Mouse (Mus musculus) kidney, embryonic 14.5 days (tissue): ENCODE results near the gene Arhgap19. TPM values are rescaled to one million over a fixed set of nuclear protein-coding genes. Genes with fewer than 3 reads are reported as not detected.
A peak's percentile ranks its signal among the peaks of the same experiment; 100 is the strongest.

Experiments
- ATAC-seq: fragments of 200-750 bp; cut with Nextera tagmentation; 2 replicates; pipeline ENCODE4 v1.8.0; 2017; ENCODE audit warnings: moderate number of reproducible peaks, mild to moderate bottlenecking, moderate TSS enrichment, moderate library complexity; ENCODE audit not compliant: low FRiP score, low TSS enrichment
- H3K27ac ChIP-seq: fragments of 300-500 bp; sonication (generic); 2 replicates; pipeline ENCODE4 v1.5.1; 2014; ENCODE audit warnings: low read depth, mild to moderate bottlenecking, low read length, moderate library complexity, mixed read lengths
- H3K27me3 ChIP-seq: fragments of 300-500 bp; sonication (generic); 2 replicates; pipeline ENCODE4 v1.6.1; 2014; ENCODE audit warnings: mild to moderate bottlenecking, low read length; ENCODE audit not compliant: control insufficient read depth, insufficient read depth
- H3K36me3 ChIP-seq: fragments of 300-500 bp; sonication (generic); 2 replicates; pipeline ENCODE4 v1.6.1; 2014; ENCODE audit warnings: low read length, mixed read lengths; ENCODE audit not compliant: control insufficient read depth, insufficient read depth
- H3K4me1 ChIP-seq: fragments of 300-500 bp; sonication (generic); 2 replicates; pipeline ENCODE4 v1.6.1; 2014; ENCODE audit warnings: low read length, mixed read lengths; ENCODE audit not compliant: control insufficient read depth, insufficient read depth
- H3K4me2 ChIP-seq: fragments of 300-500 bp; sonication (generic); replicated peaks from 2 replicates; pipeline ENCODE4 v1.6.1; 2014; ENCODE audit warnings: low read depth, mild to moderate bottlenecking, low read length
- H3K4me3 ChIP-seq: fragments of 300-500 bp; sonication (generic); 2 replicates; pipeline ENCODE4 v1.5.1; 2014; ENCODE audit warnings: mild to moderate bottlenecking, low read length
- H3K9ac ChIP-seq: fragments of 300-500 bp; sonication (generic); 2 replicates; pipeline ENCODE4 v1.6.1; 2014; ENCODE audit warnings: low read depth, mild to moderate bottlenecking, low read length, moderate library complexity
- H3K9me3 ChIP-seq: fragments of 300-500 bp; sonication (generic); 2 replicates; pipeline ENCODE4 v1.6.1; 2016; ENCODE audit warnings: low read length; ENCODE audit not compliant: control insufficient read depth
- WGBS: fragments of 180-500 bp; shearing (Covaris S2); extraction: QIAGEN DNeasy Blood & Tissue Kit; methylation state at CpG from one replicate; pipeline ENCODE4 v1.1.7; 2014; 5-methylcytosine and 5-hydroxymethylcytosine counted together
- polyA plus RNA-seq: library from polyadenylated mRNA; unstranded; fragments of >200 nt; fragmentation: Nextera tagmentation; extraction: Ambion mirVana; gene quantifications from 2 replicates; pipeline ENCODE4 v1.2.1, GENCODE M21; 2014

Arhgap19 gene
- polyA plus RNA-seq, 1 experiment from 2014 or later: 38.1 TPM

DNA sequence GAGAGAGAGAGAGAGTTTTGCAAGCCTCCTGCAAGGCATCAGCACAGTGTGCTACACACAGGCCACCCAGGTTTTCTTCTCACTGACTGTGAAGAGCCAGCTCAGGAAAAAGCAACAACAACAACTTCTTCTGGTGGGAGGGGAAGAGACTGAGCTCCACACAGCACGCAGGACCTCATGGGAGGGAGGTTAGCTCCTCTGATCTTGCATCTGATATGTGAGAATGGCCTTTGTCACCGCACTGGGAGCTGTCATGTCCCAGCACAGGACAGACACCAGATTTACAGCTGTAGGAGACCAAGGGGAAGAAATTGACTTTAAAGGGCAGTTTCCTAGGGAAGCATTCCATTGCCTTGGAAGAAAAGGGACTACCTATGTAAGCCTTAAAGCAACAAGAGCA lies 78.5 kb downstream of the Arhgap19 start:
- Histone ChIP-seq H3K36me3 (no peaks in the 10 kb centered on the region), H3K4me3 (no peak overlapping the region), H3K9ac (no peak overlapping the region), H3K9me3 (no peaks in the 10 kb centered on the region), H3K4me1 (peaks cover 6% of the 10 kb centered on the region; the same call in 1 of the 2 replicates), H3K27ac (no peak overlapping the region), H3K27me3 (no peaks in the 10 kb centered on the region), H3K4me2 (no peak overlapping the region)
- WGBS: 6% methylated on average over 2 of the region's 2 CpGs
- peak; percentile 44 for ATAC-seq

DNA sequence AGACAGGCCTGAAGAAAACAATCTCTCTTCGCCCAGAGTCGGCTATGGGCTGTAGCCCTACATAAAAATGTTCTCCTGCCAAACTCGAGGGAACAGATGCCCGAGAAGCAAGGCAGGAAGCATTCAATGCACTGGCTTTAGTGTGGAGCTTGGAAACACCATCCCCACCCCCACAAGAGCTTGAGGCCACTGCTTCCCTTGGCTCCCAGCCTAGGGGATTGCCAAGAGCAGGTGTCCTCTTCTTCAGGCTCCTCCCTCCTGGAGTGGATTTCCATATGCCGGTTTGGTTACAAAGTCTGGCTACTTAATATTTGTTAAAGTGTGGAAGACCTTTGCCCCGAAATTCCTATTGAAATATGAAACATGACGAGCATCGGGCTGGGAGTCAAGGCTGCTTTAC lies 82.4 kb downstream of the Arhgap19 start:
- ATAC-seq: no peak

More for the DNA sequence above, 82.4 kb downstream of the Arhgap19 start:
- H3K4me2 ChIP-seq: no peak overlapping the region
- H3K27ac ChIP-seq: no peak overlapping the region
- no peaks in the 10 kb centered on the region for H3K9me3 ChIP-seq
- no peaks in the 10 kb centered on the region for H3K36me3 ChIP-seq
- 79% methylated on average over 8 of the region's 8 CpGs for WGBS
- H3K4me3 ChIP-seq: no peak overlapping the region
- no peak overlapping the region for H3K9ac ChIP-seq
- H3K4me1 ChIP-seq: peaks cover 13% of the 10 kb centered on the region; the same call in 1 of the 2 replicates
- no peaks in the 10 kb centered on the region for H3K27me3 ChIP-seq

Other genes with a start within 250 kb of the Arhgap19 start
- gene Gm340, start 219.7 kb downstream of the Arhgap19 start, polyA plus RNA-seq: 3.3 and 4.7 TPM in 2 replicates
- 4.7 and 6.0 TPM in 2 replicates for gene Slit1, start 58.4 kb downstream of the Arhgap19 start, polyA plus RNA-seq
- gene Frat1, start 27.9 kb upstream of the Arhgap19 start, polyA plus RNA-seq: 5.7 and 6.6 TPM in 2 replicates
- 5.4 and 7.5 TPM in 2 replicates for gene Frat2, start 46.1 kb upstream of the Arhgap19 start, polyA plus RNA-seq
- 7.8 and 15.8 TPM in 2 replicates for gene Rrp12, start 94.1 kb upstream of the Arhgap19 start, polyA plus RNA-seq
- 604 and 682 TPM in 2 replicates for gene Pgam1, start 109.9 kb upstream of the Arhgap19 start, polyA plus RNA-seq
- 90.8 and 99.0 TPM in 2 replicates for gene Exosc1, start 131.4 kb upstream of the Arhgap19 start, polyA plus RNA-seq
- gene Zdhhc16, start 131.4 kb upstream of the Arhgap19 start, polyA plus RNA-seq: 60.9 and 68.9 TPM in 2 replicates
- 33.4 and 42.3 TPM in 2 replicates for gene Mms19, start 179.1 kb upstream of the Arhgap19 start, polyA plus RNA-seq
- 23.1 and 29.8 TPM in 2 replicates for gene Ubtd1, start 179.7 kb upstream of the Arhgap19 start, polyA plus RNA-seq
- gene Ankrd2, start 234.0 kb upstream of the Arhgap19 start, polyA plus RNA-seq: not detected in 2 replicates
- gene Hoga1, start 243.6 kb upstream of the Arhgap19 start, polyA plus RNA-seq: 7.2 and 9.8 TPM in 2 replicates